Mouse (Mus musculus) megakaryocyte-erythroid progenitor cell, adult 5-6 weeks (primary cell): ENCODE measurements at regions not wholly inside any gene's neighbourhood (a gene's known extent, or its start where the extent isn't known, plus 50 kb on each side); places are given as distances from the start of the nearest gene placed in this dataset.

Experiments
- ATAC-seq: replicated peaks from 2 replicates; pipeline ENCODE4 v1.8.0; 2016; ENCODE audit warnings: mild to moderate bottlenecking, inconsistent platforms; ENCODE audit not compliant: severe bottlenecking, poor library complexity, low FRiP score, low TSS enrichment

DNA sequence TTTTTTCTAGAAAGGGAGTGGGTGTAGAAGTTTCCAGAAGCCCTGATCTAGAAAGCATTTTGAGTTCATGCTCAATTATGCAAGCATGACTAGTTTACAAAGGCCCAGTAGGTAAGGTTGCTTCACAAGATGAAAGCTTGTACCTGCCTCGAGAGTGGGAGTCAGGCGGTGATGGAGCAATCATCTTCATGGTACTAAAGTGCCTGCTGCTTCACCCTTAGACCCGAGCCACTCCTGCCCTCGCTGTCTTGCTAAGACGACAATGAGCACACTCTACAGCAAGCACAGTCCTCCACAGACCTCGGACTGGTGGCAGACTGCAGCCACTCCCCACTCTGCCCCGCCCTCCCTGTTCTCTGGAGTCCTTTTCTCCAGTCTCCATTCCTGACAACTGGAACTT lies 308.3 kb downstream of the Etnk1 start:
- ATAC-seq, result no peak

DNA sequence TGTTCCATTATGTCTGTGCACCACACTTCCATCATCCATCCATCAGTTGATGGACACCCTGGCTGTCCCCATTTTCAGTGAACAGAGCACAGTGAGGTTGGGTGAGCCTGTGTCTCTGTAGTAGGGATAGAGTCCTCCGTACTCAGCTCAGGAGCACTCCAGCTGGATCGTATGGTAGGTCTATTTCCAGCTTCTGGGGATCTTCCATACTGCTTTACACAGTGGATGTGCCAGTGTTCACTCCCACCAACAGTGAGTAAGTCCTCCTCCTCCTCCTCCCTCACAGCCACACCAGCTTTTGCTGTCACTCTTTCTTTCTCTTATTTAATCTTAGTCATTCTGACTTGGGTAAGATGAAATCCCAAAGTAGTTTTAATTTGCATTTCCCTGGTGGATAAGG lies 310.4 kb downstream of the Etnk1 start:
- ATAC-seq, result no peak

DNA sequence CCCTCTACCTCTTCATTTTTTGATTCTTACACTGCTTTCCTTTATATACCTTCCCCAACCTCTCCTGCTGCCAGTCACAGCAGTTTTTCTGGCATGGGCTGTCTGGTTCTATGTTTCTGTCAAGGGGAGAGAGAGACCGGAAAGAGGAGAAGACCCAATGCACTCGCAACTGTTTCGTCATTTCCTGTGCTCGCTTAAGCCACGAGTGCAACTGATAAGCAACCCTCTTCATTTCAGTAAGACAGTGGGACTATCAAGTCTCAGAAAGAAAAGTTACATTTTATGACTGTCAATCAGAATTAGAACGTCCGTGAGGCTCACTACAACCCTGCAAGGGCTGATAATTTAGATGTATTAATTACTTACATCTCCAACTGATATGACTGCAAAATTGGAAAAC lies 312.2 kb downstream of the Etnk1 start:
- ATAC-seq, result peak; percentile 55

DNA sequence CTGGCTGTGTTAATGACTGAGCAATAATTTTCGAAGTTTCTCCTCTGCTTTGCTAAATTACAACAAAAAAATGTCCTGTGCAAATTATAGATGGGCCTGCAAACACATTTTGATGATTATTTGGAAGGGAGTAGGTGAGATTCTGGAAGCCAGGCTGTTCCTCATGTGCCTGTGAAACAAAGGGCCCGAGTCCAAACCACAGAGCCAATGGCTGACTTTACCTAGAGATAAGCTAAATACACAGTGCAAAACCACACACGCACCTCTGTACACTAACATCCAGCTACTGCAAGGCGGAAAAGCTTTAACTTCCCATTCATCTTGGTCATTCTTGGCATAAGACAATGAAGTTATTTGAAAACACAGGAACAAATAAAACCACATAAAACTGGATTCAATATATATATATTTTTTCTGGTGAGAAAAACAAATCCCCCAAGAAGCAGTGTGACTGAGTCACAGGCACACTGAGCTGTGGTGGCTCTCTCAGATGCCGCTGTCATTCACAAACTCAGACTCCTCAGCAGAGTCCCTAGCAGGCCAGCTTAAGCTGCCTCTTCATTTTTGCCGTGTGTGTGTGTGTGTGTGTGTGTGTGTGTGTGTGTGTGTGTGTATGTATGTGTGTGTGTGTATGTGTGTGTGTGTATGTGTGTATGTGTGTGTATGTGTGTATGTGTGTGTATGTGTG lies 312.8 kb downstream of the Etnk1 start:
- ATAC-seq, result peak; percentile 90

DNA sequence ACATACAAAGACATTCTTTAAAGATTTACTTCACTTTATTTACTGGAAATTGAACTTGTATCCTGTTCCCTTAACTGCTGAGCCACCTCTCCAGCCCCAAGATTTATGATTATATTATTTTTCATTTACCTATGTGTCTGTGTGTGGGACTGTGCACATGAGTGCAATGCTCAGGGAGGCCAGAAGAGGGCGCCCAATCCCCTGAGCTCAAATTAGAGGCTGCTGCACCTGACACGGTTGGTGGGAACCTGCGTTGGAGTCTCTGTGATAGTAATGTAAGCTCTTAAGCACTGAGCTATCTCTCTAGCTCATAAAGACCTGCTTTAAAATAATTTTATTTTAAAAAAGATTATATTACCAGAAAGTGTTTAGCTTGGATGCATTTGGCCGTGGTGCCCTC lies 315.3 kb downstream of the Etnk1 start:
- ATAC-seq, result no peak

DNA sequence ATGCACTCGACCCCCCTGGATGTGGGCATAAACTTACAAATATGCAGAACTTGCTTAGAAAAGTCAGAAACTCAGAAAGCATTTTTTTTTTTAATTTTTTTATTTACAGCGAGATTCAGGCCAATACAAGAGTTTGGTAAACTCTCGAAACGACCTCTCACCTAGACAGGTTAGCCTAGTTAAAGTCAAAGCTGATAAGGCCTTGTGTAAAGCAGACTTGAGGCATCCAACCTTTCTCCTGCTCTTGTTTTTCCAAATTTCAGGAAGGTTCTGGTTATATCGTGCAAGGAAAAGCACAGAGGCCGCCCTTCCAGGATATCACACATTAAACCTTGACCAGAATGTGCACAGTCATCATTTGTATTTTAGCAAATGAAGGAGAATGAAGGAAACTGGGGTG lies 315.8 kb downstream of the Etnk1 start:
- no peak for ATAC-seq

DNA sequence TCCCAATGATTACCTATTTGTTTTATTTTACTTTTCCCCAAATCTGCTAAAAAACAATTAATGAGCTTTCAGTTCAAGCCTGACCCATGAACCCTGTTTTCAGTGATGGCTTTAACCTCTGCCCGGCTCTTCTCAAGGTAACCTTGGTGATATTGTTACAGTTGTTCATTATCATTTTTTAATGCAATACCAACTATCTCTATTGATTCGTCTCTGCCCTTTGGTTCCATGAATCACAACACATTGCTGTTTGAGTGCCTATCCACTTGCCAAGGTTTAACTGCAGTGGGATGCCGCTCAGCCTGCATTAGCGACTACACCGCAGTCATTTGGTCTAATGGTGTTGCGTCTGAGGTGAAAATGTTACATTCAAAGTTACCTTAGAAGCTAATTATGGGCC lies 317.9 kb downstream of the Etnk1 start:
- ATAC-seq, result no peak

DNA sequence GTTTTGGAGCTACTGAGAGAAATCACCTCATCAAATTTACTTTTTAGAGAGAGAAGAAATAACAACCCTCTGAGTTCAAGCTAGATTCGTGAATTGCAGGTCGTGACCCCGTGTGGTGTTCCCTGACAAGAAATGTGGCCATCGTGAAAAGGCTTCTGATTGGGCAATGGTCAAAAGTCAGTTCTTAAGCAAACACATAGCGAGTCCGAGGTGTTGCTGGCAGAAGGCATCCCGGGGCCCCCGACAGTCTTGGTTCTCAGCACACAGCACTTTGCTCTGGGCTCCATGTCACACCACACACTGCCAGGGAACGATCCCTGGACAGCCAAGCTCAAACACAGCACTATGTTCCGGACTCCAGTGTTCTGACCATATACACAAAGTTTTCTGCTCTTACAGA lies 320.0 kb downstream of the Etnk1 start:
- no peak for ATAC-seq

DNA sequence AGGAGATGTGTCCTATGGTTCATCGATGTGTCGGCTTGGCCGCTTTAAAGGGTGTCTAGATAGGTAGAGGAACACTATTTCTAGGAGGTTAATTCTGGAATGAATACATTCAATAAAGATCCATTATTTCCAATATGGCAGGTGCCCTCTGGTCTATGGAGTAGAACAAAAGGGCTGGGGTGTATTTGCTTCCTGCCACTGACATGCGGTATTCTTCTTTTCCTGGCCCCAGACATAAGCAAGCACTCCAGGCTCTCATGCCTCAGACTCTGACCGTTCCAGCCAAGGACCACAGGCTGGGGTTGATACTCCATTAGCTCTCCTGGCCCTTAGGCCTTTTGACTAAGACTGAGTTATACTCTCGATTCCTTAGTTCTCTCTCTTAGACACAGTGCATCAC lies 323.0 kb downstream of the Etnk1 start:
- ATAC-seq, result 0 out of 2 replicates have a peak, but pooled peaks have one; percentile 32

DNA sequence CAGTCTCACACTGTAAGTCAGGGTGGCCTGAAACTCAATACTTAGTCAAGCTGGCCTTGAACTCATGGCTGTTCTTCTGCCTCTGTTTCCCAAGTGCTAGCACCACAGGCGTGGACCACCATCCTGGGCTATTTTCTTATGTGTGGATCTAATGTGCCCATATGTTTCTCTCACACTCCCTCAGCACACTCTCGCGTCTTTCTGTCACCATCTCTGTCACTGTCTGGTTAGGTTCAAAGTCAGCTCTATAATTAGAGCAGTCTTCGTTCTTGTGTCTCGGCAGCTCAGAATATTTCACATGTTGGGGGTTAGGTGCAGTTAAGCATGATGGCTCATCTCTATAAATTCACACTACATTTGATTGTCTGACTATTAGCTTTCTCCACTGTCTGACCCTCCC lies 324.4 kb downstream of the Etnk1 start:
- peak; percentile 56 for ATAC-seq

DNA sequence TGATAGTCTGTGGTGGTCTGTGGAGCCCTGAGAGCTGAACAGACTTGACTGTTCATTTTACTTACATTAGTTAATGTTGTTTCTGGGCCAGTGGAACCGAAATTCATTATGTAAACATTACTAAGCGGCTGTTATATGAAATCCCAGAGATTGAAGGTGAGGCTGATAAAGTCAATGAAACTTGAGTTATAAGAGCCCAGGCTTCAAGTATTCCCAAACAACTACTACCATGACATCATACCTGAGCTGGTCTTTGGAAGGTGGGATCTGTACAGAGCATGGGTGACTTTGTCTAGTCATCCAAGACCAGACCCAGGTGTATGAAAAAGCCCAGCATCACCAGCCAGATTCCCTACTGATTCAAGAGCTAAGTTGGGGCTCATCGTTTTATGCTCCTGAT lies 326.5 kb downstream of the Etnk1 start:
- no peak for ATAC-seq

DNA sequence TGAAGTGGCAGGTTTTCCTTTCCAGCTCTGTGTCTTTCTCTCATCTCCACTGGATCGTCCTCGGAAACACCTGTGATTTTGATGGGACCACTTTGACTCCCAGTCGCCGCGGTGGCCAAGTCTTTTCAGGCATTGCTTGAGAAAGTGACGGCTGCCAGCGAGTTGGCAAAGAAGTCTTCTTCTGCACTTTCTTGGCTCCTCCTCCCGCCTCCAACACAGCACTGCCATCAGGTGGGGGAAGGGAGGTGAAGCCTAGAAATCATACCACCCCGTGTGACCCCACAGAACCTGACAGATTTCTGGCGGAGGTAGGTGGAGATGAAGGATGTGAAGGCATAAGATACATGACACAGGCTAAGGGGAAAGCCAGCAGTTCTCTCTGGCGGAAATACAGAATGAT lies 327.3 kb downstream of the Etnk1 start:
- ATAC-seq, result no peak

DNA sequence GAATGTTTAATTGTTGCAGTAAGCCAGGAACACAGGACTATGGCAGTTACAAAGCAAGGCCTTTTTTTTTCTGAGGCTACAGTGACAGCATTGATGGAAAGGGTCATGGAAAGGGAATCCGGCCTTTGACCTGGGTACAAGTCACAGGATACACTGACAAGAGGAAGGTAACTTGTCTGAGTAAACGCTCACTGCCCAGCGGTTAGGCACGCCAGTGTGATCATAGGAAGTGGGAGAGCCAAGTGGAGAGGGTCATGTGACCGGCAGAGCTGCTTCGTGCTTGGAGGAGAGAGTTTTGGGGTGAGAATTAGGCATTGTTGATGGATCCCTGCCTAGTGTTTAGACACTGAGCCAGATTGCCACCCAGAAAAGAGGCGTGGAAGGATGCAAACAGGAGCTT lies 327.9 kb downstream of the Etnk1 start:
- no peak for ATAC-seq

DNA sequence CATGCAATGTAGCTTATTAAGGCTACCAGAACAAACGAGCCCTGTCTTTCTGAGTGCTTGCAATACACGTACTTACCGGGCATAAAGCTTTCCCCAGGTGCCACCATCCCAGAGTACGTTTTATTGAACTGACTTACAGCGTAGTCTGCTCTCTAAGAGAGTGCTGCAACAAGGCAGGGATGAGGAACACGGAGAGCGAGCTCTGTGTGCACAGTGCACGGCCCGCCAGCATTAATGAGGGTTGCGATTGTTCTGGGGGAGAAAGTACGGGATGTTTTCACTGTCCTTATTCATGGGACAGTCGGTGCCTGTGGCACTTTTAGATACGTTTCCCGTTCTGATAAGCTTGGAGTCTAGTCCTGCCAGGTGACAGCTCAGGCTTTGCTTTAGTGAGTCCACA lies 331.7 kb downstream of the Etnk1 start:
- no peak for ATAC-seq

DNA sequence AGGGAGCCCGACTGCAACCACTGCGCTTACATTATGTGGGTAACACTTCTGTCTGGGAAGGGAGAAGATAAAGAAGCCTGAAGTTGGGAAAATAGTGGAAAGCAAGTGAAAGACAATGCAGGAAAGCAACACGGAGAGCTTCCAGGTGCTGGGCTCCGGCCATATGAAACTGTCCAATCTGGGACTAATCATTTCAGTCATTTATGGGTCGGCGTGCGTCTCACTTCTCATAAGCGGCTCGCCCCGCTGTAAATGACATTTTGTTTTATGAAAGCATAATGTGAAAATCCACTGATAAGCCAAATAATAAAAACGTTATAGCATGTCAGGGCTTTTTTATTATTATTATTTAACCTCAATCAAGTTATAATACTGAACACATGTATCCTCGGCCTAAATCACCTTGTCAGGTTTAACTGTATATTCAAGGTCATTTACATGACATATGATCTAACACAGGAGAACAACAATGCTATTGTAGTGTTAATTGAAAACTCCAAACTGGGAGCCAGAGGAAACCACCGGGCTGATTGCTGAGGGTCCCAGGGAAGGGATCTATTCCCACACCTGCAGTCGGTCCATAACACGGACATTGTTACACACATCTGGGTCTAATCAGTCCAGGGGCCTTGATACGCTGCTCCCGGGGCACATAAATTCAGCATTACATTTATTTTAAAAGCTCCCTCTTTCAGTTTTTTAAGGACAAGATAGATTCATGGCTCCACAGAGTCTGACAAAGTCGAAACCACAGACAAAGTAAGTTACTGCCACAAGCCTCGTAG lies 332.4 kb downstream of the Etnk1 start:
- no peak for ATAC-seq

DNA sequence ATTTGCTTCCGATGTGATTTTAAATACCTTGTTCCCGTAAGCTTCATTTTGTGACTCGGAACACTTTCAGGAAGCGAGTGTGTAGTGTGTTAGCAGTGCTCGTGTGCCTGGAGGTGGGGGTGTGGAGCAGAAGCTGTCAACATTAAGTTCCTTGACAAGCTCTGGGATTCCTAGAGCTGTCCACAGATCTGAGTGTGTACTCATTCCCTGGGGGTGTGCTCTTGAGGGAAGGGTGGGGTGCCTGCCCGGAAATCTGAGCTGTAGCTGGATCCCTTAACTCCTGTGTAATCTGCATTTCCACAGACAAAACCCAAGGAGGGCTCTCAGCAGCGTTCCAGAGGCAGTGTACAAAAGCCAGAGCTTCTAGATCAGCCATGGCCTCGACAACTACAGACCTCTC lies 335.8 kb downstream of the Etnk1 start:
- no peak for ATAC-seq

DNA sequence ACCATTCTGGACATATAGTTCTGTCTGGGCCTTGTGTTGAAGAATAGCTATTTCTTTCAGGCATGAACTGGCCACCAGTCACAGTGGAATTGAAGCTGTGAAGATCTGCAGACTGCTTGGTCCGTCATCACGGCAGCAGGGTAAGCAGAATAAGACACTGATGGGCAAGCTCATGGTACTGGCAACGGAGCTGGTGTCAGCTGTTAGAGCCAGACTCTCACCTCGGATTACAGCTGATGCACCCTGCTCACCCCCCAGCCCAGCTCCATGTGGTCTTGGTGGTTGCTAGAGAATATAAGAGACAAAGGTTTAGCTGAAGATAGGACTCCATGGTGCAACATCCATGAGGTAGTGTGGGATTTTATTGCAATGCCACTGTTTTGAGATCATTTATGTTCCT lies 336.9 kb downstream of the Etnk1 start:
- ATAC-seq, result no peak

DNA sequence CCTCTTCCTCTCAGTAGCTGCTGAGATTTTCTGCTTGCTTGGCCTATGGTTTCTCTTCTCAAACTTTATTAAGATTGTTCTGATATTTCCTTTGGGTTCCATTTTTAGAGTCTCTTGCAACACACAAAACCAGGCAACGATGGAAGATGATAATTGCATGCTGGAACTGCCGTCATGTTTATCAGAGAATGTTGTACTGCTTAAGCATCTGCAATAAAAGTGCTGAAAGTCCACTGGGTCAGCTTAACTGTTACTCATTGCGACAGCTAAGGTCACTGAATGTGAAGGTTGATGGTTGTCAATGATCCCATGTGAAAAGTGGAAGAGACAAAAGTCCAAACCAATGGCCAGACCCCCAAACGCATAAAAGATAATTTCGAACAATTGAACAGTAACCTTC lies 346.4 kb downstream of the Etnk1 start:
- no peak for ATAC-seq

DNA sequence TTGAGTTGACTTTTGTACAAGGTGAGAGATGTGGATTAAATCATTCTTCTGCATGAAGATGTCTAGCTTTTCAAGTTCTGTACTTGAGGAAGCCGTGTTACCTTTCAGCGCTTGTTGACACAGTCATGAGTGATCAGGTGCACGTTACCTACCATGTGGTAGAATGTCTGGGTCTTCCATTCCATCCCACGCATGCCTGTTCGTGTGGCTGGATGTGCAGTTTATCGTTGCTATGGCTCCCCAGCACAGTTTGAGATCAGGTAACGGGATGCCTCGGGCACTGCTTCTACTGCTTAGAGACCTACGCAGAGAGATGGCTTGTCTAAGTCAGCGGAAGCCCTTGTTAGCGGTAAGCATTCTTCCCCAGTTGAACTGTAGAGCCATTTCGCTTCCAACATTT lies 348.1 kb downstream of the Etnk1 start:
- ATAC-seq, result no peak

DNA sequence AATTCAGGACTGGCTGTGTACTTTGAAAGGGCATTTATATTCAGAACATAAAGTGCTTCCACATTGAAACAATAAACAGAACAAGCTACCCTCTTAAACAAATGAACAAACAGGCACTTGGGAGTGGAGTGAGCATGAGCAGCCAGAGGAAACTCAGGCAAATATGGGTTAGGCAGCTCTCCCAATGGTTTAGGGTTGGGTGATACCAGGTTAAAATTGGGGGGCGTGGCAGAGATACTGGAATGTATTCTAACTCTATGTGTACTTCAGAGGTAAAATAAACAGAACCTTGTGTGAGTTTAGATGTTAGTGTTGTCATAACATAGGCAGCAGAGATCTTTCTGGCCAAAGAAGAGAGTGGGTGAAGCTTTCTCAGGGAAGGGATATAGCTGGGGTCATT lies 349.7 kb downstream of the Etnk1 start:
- no peak for ATAC-seq

DNA sequence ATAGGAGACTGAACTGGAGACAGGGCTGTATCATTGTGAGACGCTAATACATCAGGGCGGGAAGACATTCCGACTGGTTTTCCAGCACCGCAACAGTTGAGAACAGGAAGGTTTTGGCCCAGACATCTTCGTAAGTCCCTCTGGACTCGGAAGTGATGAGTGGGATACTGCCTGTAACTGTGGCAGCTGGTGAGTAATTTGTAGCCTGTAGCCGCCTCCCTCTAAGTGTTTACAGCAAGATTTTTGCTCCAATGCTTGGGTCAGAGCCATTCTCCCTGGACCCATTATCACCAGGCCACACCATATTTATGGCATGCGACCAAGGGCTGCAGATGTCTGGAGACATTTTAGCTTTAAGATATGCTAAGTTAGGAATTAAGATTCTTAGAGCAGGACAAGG lies 351.5 kb downstream of the Etnk1 start:
- no peak for ATAC-seq
